Mouse (Mus musculus) olfactory bulb, adult 2 months (tissue): ENCODE measurements around the gene Slc7a5.

ENCODE experiments used
- CTCF ChIP-seq: fragments of 200-500 bp; IDR thresholded peaks from 2 replicates; pipeline ENCODE4 v1.5.1; 2012; ENCODE audit warnings: low read depth, mild to moderate bottlenecking, low read length, moderate library complexity; ENCODE audit not compliant: insufficient read depth
- POLR2A ChIP-seq: fragments of 200-500 bp; IDR thresholded peaks from 2 replicates; pipeline ENCODE4 v1.6.1; 2012; ENCODE audit warnings: mild to moderate bottlenecking, low read depth, low read length, moderate library complexity; ENCODE audit not compliant: insufficient read depth

DNA sequence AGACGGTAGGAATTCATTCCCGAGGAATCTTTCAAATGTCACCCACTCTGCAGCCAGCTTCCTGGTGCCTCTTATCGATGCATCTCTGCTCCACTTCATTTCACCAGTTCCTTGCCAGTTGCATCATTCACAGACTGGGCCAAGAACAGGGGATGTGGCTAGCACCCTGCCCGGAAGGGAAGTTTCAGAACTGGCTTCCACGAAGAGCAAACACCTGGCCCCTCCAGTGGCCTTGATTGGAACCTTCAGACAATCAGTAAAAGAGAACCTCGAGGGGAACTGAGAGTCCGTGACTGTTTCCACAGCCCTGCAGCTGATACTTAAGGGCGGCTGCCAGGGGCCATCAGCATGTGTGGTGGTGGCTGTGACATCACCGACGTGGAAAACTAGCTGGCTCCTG is 59.0 kb downstream of the Slc7a5 start:
- no peak for TF ChIP-seq CTCF
- TF ChIP-seq POLR2A, result no peak
